Mouse (Mus musculus) limb, embryonic 12.5 days (tissue): ENCODE measurements around the gene Atcay. TPM values are rescaled to one million over a fixed set of nuclear protein-coding genes. Genes with fewer than 3 reads are reported as not detected.

Experiments used
- ATAC-seq: fragments of 200-750 bp; cut with Nextera tagmentation; 2 replicates; pipeline ENCODE4 v1.8.0; 2017; ENCODE audit warnings: low read depth, moderate TSS enrichment; ENCODE audit not compliant: insufficient number of reproducible peaks, insufficient read depth, low FRiP score, low TSS enrichment
- H3K27ac ChIP-seq: fragments of 300-500 bp; sonication (generic); 2 replicates; pipeline ENCODE4 v1.5.1; 2016; ENCODE audit warnings: mild to moderate bottlenecking, moderate library complexity
- H3K27me3 ChIP-seq: fragments of 300-500 bp; sonication (generic); 2 replicates; pipeline ENCODE4 v1.6.1; 2016; ENCODE audit warnings: mild to moderate bottlenecking, moderate library complexity
- H3K36me3 ChIP-seq: fragments of 300-500 bp; sonication (generic); 2 replicates; pipeline ENCODE4 v1.6.1; 2016; ENCODE audit warnings: mild to moderate bottlenecking, moderate library complexity
- H3K4me1 ChIP-seq: fragments of 300-500 bp; sonication (generic); replicated peaks from 2 replicates; pipeline ENCODE4 v1.6.1; 2016
- H3K4me2 ChIP-seq: fragments of 300-500 bp; sonication (generic); 2 replicates; pipeline ENCODE4 v1.6.1; 2016; ENCODE audit warnings: mild to moderate bottlenecking, moderate library complexity
- H3K4me3 ChIP-seq: fragments of 300-500 bp; sonication (generic); replicated peaks from 2 replicates; pipeline ENCODE4 v1.5.1; 2016; ENCODE audit warnings: mild to moderate bottlenecking
- H3K9ac ChIP-seq: fragments of 300-500 bp; sonication (generic); replicated peaks from 2 replicates; pipeline ENCODE4 v1.6.1; 2016; ENCODE audit warnings: mild to moderate bottlenecking, moderate library complexity
- H3K9me3 ChIP-seq: fragments of 300-500 bp; sonication (generic); 2 replicates; pipeline ENCODE4 v1.6.1; 2016; ENCODE audit warnings: mild to moderate bottlenecking, moderate library complexity
- WGBS: fragments of 180-500 bp; shearing (Covaris S2); methylation state at CpG from one replicate; pipeline ENCODE4 v1.1.7; 2016; 5-methylcytosine and 5-hydroxymethylcytosine counted together
- polyA plus RNA-seq: library from polyadenylated mRNA; unstranded; fragments of >200 nt; fragmentation: Nextera tagmentation; extraction: Ambion mirVana; gene quantifications from 2 replicates; pipeline ENCODE4 v1.2.1, GENCODE M21; 2016

Atcay gene
- polyA plus RNA-seq, result 0.38 and 0.43 TPM in 2 replicates

DNA sequence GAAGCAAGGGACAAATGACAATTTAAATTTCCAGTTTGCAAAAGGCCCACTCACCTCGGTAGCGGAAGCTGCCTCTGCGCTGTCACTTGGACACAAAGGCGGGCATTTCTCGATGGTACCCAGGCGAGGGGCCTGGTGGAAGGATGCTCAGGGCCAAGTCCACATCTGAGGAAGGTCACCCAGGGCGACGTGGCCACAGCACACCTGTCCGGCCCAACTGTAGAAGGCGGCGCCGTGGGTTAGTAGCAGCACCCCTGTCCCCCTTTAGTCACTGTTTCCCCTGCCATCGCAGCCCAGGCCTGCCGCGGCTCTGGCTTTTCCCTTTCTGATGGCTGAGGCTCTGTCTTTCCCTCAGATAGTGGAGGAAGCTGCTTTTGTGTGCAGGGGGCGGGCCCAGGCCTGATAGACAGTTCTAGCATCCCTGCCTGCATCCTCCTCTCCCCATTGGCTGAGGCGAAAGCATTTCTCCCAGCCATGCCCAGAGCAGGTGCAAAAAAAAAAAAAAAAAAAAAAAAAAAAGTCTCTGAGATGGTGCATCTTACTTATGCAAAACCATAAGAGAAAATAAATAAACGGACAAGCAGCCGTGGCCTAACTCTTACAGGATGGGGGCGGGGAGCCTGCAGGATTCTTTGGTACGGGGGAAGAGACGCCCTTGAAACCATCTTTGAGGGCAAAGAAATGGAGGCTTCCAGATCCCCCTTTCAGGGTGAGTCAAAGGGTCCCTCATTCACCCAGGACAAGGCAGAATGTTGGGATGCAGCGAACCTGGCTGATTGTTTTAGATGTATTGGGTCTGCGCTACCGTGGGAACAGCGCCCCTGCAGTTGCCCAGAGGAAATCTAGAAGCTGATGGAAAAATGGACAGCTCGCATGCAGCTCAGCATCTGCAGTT, at the start of gene Atcay:
Atcay (minus strand) TSS at position 396 of the 895 bp plus-strand sequence.
- 9% methylated on average over 27 of the region's 27 CpGs for WGBS
- Histone ChIP-seq H3K4me2 (peak within 1 kb of the TSS; percentile 33), H3K36me3 (no peaks in the 10 kb centered on the region), H3K4me1 (peaks cover 14% of the 10 kb centered on the region), H3K27ac (no peak within 1 kb of the TSS), H3K4me3 (peak within 1 kb of the TSS; percentile 21), H3K27me3 (peaks cover 52% of the 10 kb centered on the region), H3K9me3 (no peaks in the 10 kb centered on the region), H3K9ac (peak within 1 kb of the TSS; percentile 37; the same call in 1 of the 2 replicates)
- no peak for ATAC-seq

GRCm38 (mm10) chr10:81279496-81279895, 48.9 kb upstream of the Atcay start:
- Histone ChIP-seq H3K4me2 (peak overlapping the region; percentile 26), H3K4me1 (peaks cover 11% of the 10 kb centered on the region; the same call in 1 of the 2 replicates), H3K27ac (no peak overlapping the region), H3K4me3 (0 out of 2 replicates have a peak overlapping the region, but pooled peaks have one; percentile 2), H3K9ac (peak overlapping the region; percentile 47; the same call in 1 of the 2 replicates), H3K9me3 (no peaks in the 10 kb centered on the region; the same call in 1 of the 2 replicates), H3K27me3 (peaks cover 59% of the 10 kb centered on the region), H3K36me3 (0 out of 2 replicates have a peak, but pooled peaks cover under 1% of the 10 kb centered on the region)
- 28% methylated on average over 10 of the region's 10 CpGs for WGBS
- 0 out of 2 replicates have a peak, but pooled peaks have one; percentile 4 for ATAC-seq

DNA sequence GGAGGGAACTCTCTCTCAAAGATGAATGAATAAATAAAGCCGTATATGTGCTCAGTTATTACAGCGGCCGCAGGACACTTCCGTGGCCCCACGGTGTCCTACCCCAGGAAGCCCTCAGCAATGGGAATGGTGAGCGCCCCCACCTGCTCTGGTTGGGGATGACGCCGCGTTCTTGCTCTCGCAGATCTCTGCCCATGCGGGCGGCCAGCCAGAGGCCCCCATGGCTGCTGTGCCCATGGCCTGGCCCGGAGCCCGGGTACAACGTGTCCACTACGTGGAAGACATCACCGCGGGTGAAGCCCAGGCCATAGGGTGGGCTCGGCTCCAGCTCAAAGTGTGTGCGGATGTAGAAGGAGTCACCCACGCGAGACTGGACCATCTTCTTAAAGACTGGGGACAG, 47.0 kb upstream of the Atcay start:
- Histone ChIP-seq H3K36me3 (peaks cover 19% of the 10 kb centered on the region), H3K4me3 (no peak overlapping the region), H3K27me3 (peaks cover 40% of the 10 kb centered on the region), H3K9ac (no peak overlapping the region), H3K9me3 (no peaks in the 10 kb centered on the region; the same call in 1 of the 2 replicates), H3K27ac (no peak overlapping the region), H3K4me1 (peaks cover 11% of the 10 kb centered on the region; the same call in 1 of the 2 replicates), H3K4me2 (no peak overlapping the region)
- 80% methylated on average over 22 of the region's 22 CpGs for WGBS
- ATAC-seq, result no peak

- Histone ChIP-seq H3K4me2 (no peak overlapping the region), H3K27ac (no peak overlapping the region), H3K4me1 (peaks cover 4% of the 10 kb centered on the region), H3K9me3 (no peaks in the 10 kb centered on the region; the same call in 1 of the 2 replicates), H3K4me3 (no peak overlapping the region), H3K27me3 (peaks cover 6% of the 10 kb centered on the region; the same call in 1 of the 2 replicates), H3K36me3 (peaks cover 53% of the 10 kb centered on the region), H3K9ac (no peak overlapping the region)
- WGBS, result 95% methylated on average over 19 of the region's 19 CpGs
- ATAC-seq, result no peak
Observed at GRCm38 (mm10) chr10:81273842-81274241, 43.2 kb upstream of the Atcay start.

DNA sequence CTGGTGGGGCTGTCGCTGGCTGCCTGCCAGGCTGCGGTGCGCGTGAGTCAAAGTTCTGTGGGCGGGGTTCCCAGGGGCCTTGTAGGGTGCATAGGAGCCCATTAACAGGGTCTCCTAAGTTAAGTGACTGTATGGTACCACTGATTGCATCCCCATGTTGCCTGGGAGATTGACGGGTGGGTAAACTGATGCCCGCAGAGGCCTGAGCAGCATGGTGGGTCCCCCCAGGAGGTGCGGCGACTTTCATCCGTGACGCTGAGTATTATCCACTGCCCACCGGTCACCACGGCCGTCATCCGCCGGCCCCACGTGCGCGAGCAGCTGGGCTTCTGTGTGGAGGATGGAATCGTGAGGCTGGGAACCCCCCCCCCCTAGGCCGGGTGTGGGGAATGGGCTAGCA, 41.7 kb upstream of the Atcay start:
- Histone ChIP-seq H3K4me3 (no peak overlapping the region), H3K4me2 (no peak overlapping the region), H3K9ac (no peak overlapping the region), H3K4me1 (peaks cover 10% of the 10 kb centered on the region), H3K9me3 (no peaks in the 10 kb centered on the region; the same call in 1 of the 2 replicates), H3K27ac (no peak overlapping the region), H3K36me3 (peaks cover 53% of the 10 kb centered on the region), H3K27me3 (no peaks in the 10 kb centered on the region)
- ATAC-seq, result no peak
- WGBS, result 95% methylated on average over 21 of the region's 21 CpGs

GRCm38 (mm10) chr10:81268643-81269412, 38.2 kb upstream of the Atcay start:
- WGBS, result 82% methylated on average over 16 of the region's 16 CpGs
- H3K27ac ChIP-seq, result no peak overlapping the region
- peak overlapping the region; percentile 52 for H3K4me3 ChIP-seq
- no peak for ATAC-seq
- H3K4me2 ChIP-seq, result peak overlapping the region; percentile 76
- no peaks in the 10 kb centered on the region for H3K27me3 ChIP-seq
- peak overlapping the region; percentile 66 for H3K9ac ChIP-seq
- peaks cover 63% of the 10 kb centered on the region for H3K36me3 ChIP-seq
- H3K4me1 ChIP-seq, result peaks cover 16% of the 10 kb centered on the region
- H3K9me3 ChIP-seq, result no peaks in the 10 kb centered on the region

DNA sequence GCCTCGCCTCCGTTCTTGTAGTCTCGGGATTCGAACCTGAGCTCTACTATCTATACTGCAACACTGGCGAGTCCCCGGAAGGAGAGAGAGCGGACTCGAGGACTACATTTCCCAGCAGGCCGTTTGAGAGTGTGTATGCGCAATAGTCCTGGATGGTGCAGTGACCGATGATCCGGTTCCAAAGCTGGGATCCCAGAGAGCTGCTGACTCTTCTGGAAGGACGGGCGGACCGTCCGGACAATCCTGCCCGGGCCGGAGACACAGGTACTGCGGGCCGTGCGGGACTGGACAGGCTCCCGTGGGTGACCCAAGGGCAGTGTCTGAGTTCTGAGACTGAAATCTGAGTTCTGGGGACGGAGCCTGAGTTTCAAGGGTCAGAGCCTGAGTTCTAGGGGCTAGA, 37.4 kb upstream of the Atcay start:
- Histone ChIP-seq H3K27me3 (no peaks in the 10 kb centered on the region), H3K27ac (no peak overlapping the region), H3K36me3 (peaks cover 63% of the 10 kb centered on the region), H3K4me1 (peaks cover 16% of the 10 kb centered on the region), H3K4me3 (peak overlapping the region; percentile 52), H3K9me3 (no peaks in the 10 kb centered on the region), H3K9ac (peak overlapping the region; percentile 66), H3K4me2 (peak overlapping the region; percentile 76)
- 4% methylated on average over 23 of the region's 23 CpGs for WGBS
- ATAC-seq, result peak; percentile 50; the same call in 1 of the 2 replicates

- Histone ChIP-seq H3K9ac (peak within 1 kb of the TSS; percentile 69), H3K4me3 (peak within 1 kb of the TSS; percentile 52), H3K4me1 (peaks cover 16% of the 10 kb centered on the region), H3K9me3 (no peaks in the 10 kb centered on the region), H3K4me2 (peak within 1 kb of the TSS; percentile 76), H3K36me3 (peaks cover 63% of the 10 kb centered on the region), H3K27ac (peak within 1 kb of the TSS; percentile 85), H3K27me3 (no peaks in the 10 kb centered on the region)
- WGBS, result under 1% methylated on average over 48 of the region's 48 CpGs
- peak; percentile 91 for ATAC-seq
Observed at GRCm38 (mm10) chr10:81266211-81267105, 35.8 kb upstream of the Atcay start, which contains the start of the genes Mrpl54 and Apba3. Gene Mrpl54, minus strand, starts transcription at chr10:81266934. Gene Apba3, plus strand, starts transcription at chr10:81266960.

DNA sequence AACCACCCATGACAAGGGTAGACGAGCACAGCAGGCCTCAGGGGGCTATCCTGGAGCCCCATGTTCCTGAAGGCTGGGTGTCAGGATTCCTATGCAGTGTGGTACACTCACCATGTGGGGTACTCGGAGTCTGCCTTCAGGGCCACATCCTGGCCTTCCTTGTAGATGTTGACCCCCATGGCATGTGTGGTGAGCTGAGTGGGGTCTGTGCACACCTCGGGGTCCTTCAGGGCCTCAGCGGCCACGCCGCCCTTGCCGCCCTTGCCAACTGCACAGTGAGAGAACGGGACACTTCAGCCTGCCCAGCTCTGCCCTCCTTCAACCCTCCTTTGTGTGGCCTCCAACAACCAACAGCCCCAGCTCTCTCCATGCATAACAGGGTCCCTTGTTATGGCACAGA, 34.9 kb upstream of the Atcay start:
- Histone ChIP-seq H3K36me3 (peaks cover 60% of the 10 kb centered on the region), H3K9ac (no peak overlapping the region; the same call in 1 of the 2 replicates), H3K27me3 (peaks cover 4% of the 10 kb centered on the region), H3K4me3 (peak overlapping the region; percentile 52), H3K9me3 (peaks cover 3% of the 10 kb centered on the region; the same call in 1 of the 2 replicates), H3K4me1 (peaks cover 16% of the 10 kb centered on the region), H3K4me2 (peak overlapping the region; percentile 63), H3K27ac (no peak overlapping the region)
- no peak for ATAC-seq
- 97% methylated on average over 8 of the region's 8 CpGs for WGBS

DNA sequence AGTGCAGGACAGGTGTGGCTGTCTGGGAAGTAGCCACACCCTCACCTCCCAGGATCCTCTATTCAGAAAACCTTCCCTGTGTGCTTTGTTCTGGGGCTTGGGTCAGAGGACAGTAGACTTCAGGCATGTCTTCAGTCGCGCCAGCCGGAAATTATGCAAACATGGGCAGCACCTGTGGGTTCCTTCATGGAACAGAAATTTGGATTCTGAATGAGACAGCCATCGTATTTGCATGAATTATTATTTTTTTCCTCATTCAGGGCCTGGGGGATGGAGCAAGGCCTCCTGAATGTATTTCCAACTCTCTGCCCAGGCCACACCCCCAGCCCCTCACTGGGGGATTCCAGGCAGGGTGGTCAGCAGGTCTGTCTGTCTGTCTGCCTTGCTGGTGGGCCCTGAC, 30.4 kb upstream of the Atcay start:
- WGBS, result 87% methylated on average over 4 of the region's 4 CpGs
- peaks cover 47% of the 10 kb centered on the region for H3K36me3 ChIP-seq
- H3K4me1 ChIP-seq, result peaks cover 22% of the 10 kb centered on the region
- no peak for ATAC-seq
- H3K9ac ChIP-seq, result no peak overlapping the region
- peaks cover 50% of the 10 kb centered on the region for H3K27me3 ChIP-seq
- H3K27ac ChIP-seq, result no peak overlapping the region
- no peak overlapping the region for H3K4me2 ChIP-seq
- no peak overlapping the region for H3K4me3 ChIP-seq
- H3K9me3 ChIP-seq, result peaks cover 8% of the 10 kb centered on the region; the same call in 1 of the 2 replicates
